Mouse (Mus musculus) c-Kit-negative CD71-positive TER-119-positive erythroid progenitor cells, embryonic 14.5 days (primary cell): ENCODE data around the gene Cstf3.

Experiments
- DNase-seq: peaks from one replicate; pipeline ENCODE4 v3.0.0-alpha.2; 2013; ENCODE audit warnings: low read depth, low spot score

Cstf3 gene

GRCm38 (mm10) chr2:104603431-104603830, 13.1 kb downstream of the Cstf3 start:
- no peak for DNase-seq

GRCm38 (mm10) chr2:104604718-104605117, 14.4 kb downstream of the Cstf3 start:
- DNase-seq = no peak

- no peak for DNase-seq
These were observed 15.2 kb downstream of the Cstf3 start for GRCm38 (mm10) chr2:104605560-104605959.

GRCm38 (mm10) chr2:104614786-104615185, 24.5 kb downstream of the Cstf3 start:
- DNase-seq = no peak

GRCm38 (mm10) chr2:104615985-104616711, 25.8 kb downstream of the Cstf3 start:
- DNase-seq = no peak

GRCm38 (mm10) chr2:104658659-104659058, 68.3 kb downstream of the Cstf3 start:
- no peak for DNase-seq

- no peak for DNase-seq
These were observed 73.2 kb downstream of the Cstf3 start for GRCm38 (mm10) chr2:104663372-104664100.

- DNase-seq = no peak
These were observed 78.9 kb downstream of the Cstf3 start for GRCm38 (mm10) chr2:104669122-104669804.

GRCm38 (mm10) chr2:104671724-104672123, 81.4 kb downstream of the Cstf3 start:
- no peak for DNase-seq

- DNase-seq = no peak
These were observed 87.0 kb downstream of the Cstf3 start for GRCm38 (mm10) chr2:104677326-104677725.

GRCm38 (mm10) chr2:104684771-104685170, 94.4 kb downstream of the Cstf3 start:
- DNase-seq = no peak

GRCm38 (mm10) chr2:104685418-104685817, 95.1 kb downstream of the Cstf3 start:
- DNase-seq = peak; percentile 27

- no peak for DNase-seq
These were observed 96.9 kb downstream of the Cstf3 start for GRCm38 (mm10) chr2:104687261-104687660.

- DNase-seq = no peak
These were observed 98.0 kb downstream of the Cstf3 start for GRCm38 (mm10) chr2:104688321-104688720.

GRCm38 (mm10) chr2:104688724-104689123, 98.4 kb downstream of the Cstf3 start:
- DNase-seq = no peak

- DNase-seq = no peak
These were observed 100.4 kb downstream of the Cstf3 start for GRCm38 (mm10) chr2:104690720-104691119.

GRCm38 (mm10) chr2:104692551-104692950, 102.2 kb downstream of the Cstf3 start:
- no peak for DNase-seq

GRCm38 (mm10) chr2:104699659-104700058, 109.3 kb downstream of the Cstf3 start:
- DNase-seq = no peak

GRCm38 (mm10) chr2:104703158-104703557, 112.8 kb downstream of the Cstf3 start:
- no peak for DNase-seq

GRCm38 (mm10) chr2:104704355-104704754, 114.0 kb downstream of the Cstf3 start:
- DNase-seq = no peak

- no peak for DNase-seq
These were observed 119.5 kb downstream of the Cstf3 start for GRCm38 (mm10) chr2:104709786-104710337.
